Mouse (Mus musculus) ovary, adult 10 weeks (tissue): ENCODE data around the gene Plekho2. TPM values are rescaled to one million over a fixed set of nuclear protein-coding genes. Genes with fewer than 3 reads are reported as not detected.

Experiments used
- polyA plus RNA-seq: library from polyadenylated mRNA; stranded (reverse); fragments of 350-450 nt; fragmentation: Illumina TruSeq; extraction: RNeasy Lipid Tissue Mini Kit (QIAGEN cat#74804); gene quantifications from one replicate; pipeline ENCODE4 v1.2.3, GENCODE M21; 2014

Gene Plekho2
- polyA plus RNA-seq, result 2.0 TPM

GRCm38 (mm10) chr9:65579781-65580371 lies at the start of gene Plekho2:
Plekho2 (minus strand) TSS chr9:65580040.

GRCm38 (mm10) chr9:65629025-65629766 lies 49.4 kb upstream of the Plekho2 start, which contains the start of gene Rbpms2:
Rbpms2 (plus strand) TSS chr9:65629648.

GRCm38 (mm10) chr9:65586406-65587269 lies 6.8 kb upstream of the Plekho2 start, which contains the start of gene Pif1:
Pif1 (plus strand) TSS chr9:65587160.

GRCm38 (mm10) chr9:65519807-65520504 lies 59.9 kb downstream of the Plekho2 start, which contains the start of gene Ankdd1a:
Ankdd1a (minus strand) TSS chr9:65520193.

Other genes starting within 250 kb of the Plekho2 start
- 23.2 TPM for gene Pdcd7, start 233.9 kb downstream of the Plekho2 start, polyA plus RNA-seq
- not detected for gene Ubap1l, start 219.0 kb downstream of the Plekho2 start, polyA plus RNA-seq
- gene Kbtbd13, start 188.4 kb downstream of the Plekho2 start, polyA plus RNA-seq, result not detected
- gene Rasl12, start 181.5 kb downstream of the Plekho2 start, polyA plus RNA-seq, result 3.6 TPM
- not detected for gene Slc51b, start 157.1 kb downstream of the Plekho2 start, polyA plus RNA-seq
- 14.3 TPM for gene Mtfmt, start 144.3 kb downstream of the Plekho2 start, polyA plus RNA-seq
- 176 TPM for gene Spg21, start 119.1 kb downstream of the Plekho2 start, polyA plus RNA-seq
- gene Ankdd1a, start 59.8 kb downstream of the Plekho2 start, polyA plus RNA-seq, result not detected
- gene Pif1, start 7.1 kb upstream of the Plekho2 start, polyA plus RNA-seq, result 0.88 TPM
- gene Rbpms2, start 49.6 kb upstream of the Plekho2 start, polyA plus RNA-seq, result 21.0 TPM
- 70.7 TPM for gene Oaz2, start 88.0 kb upstream of the Plekho2 start, polyA plus RNA-seq
- gene Zfp609, start 247.5 kb upstream of the Plekho2 start, polyA plus RNA-seq, result 13.9 TPM